9 mouse cellular contexts compared by ENCODE assay signal in genomic region chr9:71166871-71167465, GRCm38 (mm10). TPM values are rescaled to one million over a fixed set of nuclear protein-coding genes. Genes with fewer than 3 reads are reported as not detected.
DNase-seq lines count a peak whose midpoint lies in the region; ATAC-seq lines count a peak whose summit lies in the region.
"Had no signal": no experiment of that assay in that cellular context is flagged by ENCODE, and none has a peak within 500 bp of the region (broad histone marks: within the 10 kb centered on the region; RNA-seq: fewer than 3 reads in every experiment).

No protein-coding gene starts in this region.

- peaks cover 17% of the 10 kb centered on the region for H3K4me1 ChIP-seq in forebrain, embryonic 15.5 days

- DNase-seq in heart, adult 9 months (ENCODE audit: low spot score in 2 of 2): peak; percentile 41 to 43
- DNase-seq in heart, postnatal 36 days: no peak
- peak; percentile 82 for DNase-seq in MEL-GATA-1-ER (ENCODE audit: extremely low read depth, low read depth)
- peak; percentile 60 for DNase-seq in lung, postnatal 25 days (ENCODE audit: low spot score)
- DNase-seq in left cerebral cortex, postnatal 36 days (ENCODE audit: low spot score in 2 of 2): no peak
- DNase-seq in gastrocnemius, postnatal 25 days: no peak
- no peak for DNase-seq in left cerebral cortex, adult 9 months (ENCODE audit: low spot score in 2 of 2)

- no peak overlapping the region for H3K4me3 ChIP-seq in forebrain, embryonic 15.5 days
- H3K4me3 ChIP-seq: embryonic facial prominence, embryonic 13.5 days had no signal

- 23% methylated on average over 5 of the region's 5 CpGs for WGBS in forebrain, embryonic 15.5 days

- no peak overlapping the region for H3K9ac ChIP-seq in forebrain, embryonic 15.5 days (replicated peaks)
- H3K9ac ChIP-seq: embryonic facial prominence, embryonic 13.5 days had no signal

- intact Hi-C loops in heart, postnatal 36 days (cut with DNase I): no loop called here
- intact Hi-C loops in left cerebral cortex, postnatal 36 days (cut with DNase I): no loop called here

- H3K27ac ChIP-seq in forebrain, embryonic 15.5 days (replicated peaks): peak overlapping the region; percentile 56

- no peak overlapping the region for H3K4me2 ChIP-seq in forebrain, embryonic 15.5 days (replicated peaks)
- H3K4me2 ChIP-seq: embryonic facial prominence, embryonic 13.5 days had no signal

- ATAC-seq in forebrain, embryonic 15.5 days (replicated peaks): no peak

- no peaks in the 10 kb centered on the region for H3K36me3 ChIP-seq in forebrain, embryonic 15.5 days
- H3K36me3 ChIP-seq: embryonic facial prominence, embryonic 13.5 days had no signal

- no peaks in the 10 kb centered on the region for H3K9me3 ChIP-seq in forebrain, embryonic 15.5 days
- H3K9me3 ChIP-seq: embryonic facial prominence, embryonic 13.5 days had no signal

- no peaks in the 10 kb centered on the region for H3K27me3 ChIP-seq in forebrain, embryonic 15.5 days
- H3K27me3 ChIP-seq: embryonic facial prominence, embryonic 13.5 days had no signal

RNA-seq across cellular contexts. Expression of gene Aqp9, which starts 1.5 kb away (rescaled TPM):
- total RNA-seq in heart, postnatal 36 days (2021): under 1 TPM; 0.16 to 0.22 TPM
- 0.37 and 0.98 TPM in 2 replicates for polyA plus RNA-seq in forebrain, embryonic 15.5 days (2015; fragmentation: Nextera tagmentation; extraction: Ambion mirVana)
- total RNA-seq in left cerebral cortex, postnatal 36 days (2021): 1 to 10 TPM; 1.8 to 2.0 TPM
- total RNA-seq in gastrocnemius, postnatal 25 days (2021): under 1 TPM in 1 of 2 experiments, not detected in 1; 0.13 TPM

RNA-seq across cellular contexts. Expression of gene Aldh1a2, which starts 48.6 kb away (rescaled TPM):
- total RNA-seq in heart, postnatal 36 days (2021): 1 to 10 TPM; 8.5 to 8.8 TPM
- polyA plus RNA-seq in forebrain, embryonic 15.5 days (2015; fragmentation: Nextera tagmentation; extraction: Ambion mirVana): 10.4 and 11.3 TPM in 2 replicates
- 1 to 10 TPM; 5.6 to 7.9 TPM for total RNA-seq in left cerebral cortex, postnatal 36 days (2021)
- total RNA-seq in gastrocnemius, postnatal 25 days (2021): 1 to 10 TPM; 3.1 to 5.9 TPM

Comparison
In these comparisons a context has a peak if more than half of its experiments do, and no peak if none do; other contexts are left out.
1. DNase-seq: peak in heart, adult 9 months (2 of 2), MEL-GATA-1-ER (single experiment) and lung, postnatal 25 days (single experiment); none in heart, postnatal 36 days (0 of 2), left cerebral cortex, postnatal 36 days (0 of 2), gastrocnemius, postnatal 25 days (single experiment) and left cerebral cortex, adult 9 months (0 of 2).